Mouse (Mus musculus) adrenal gland, postnatal 25 days (tissue): ENCODE results near the gene Isg20. TPM values are rescaled to one million over a fixed set of nuclear protein-coding genes. Genes with fewer than 3 reads are reported as not detected.

ENCODE experiments used
- DNase-seq: peaks from one replicate; pipeline ENCODE4 v3.0.0; 2021; ENCODE audit warnings: mixed read lengths
- total RNA-seq: library from RNA; stranded (reverse); gene quantifications from 2 replicates; pipeline ENCODE4 v1.2.3, GENCODE M21; 2021

Isg20 gene
- total RNA-seq, 1 experiment from 2014 or later, result 4.9 TPM

- DNase-seq, result no peak
These were observed 9.9 kb upstream of the Isg20 start for GRCm38 (mm10) chr7:78903174-78903870.

- no peak for DNase-seq
These were observed 9.0 kb upstream of the Isg20 start for GRCm38 (mm10) chr7:78904175-78904574.

GRCm38 (mm10) chr7:78909026-78909425, 4.2 kb upstream of the Isg20 start:
- no peak for DNase-seq

- no peak for DNase-seq
These were observed 2.7 kb upstream of the Isg20 start for GRCm38 (mm10) chr7:78910336-78911098.

- no peak for DNase-seq
These were observed 2.0 kb upstream of the Isg20 start for GRCm38 (mm10) chr7:78911209-78911608.

GRCm38 (mm10) chr7:78912253-78912973, 811 bp upstream of the Isg20 start:
- no peak for DNase-seq

- DNase-seq, result peak; percentile 62
These were observed 673 bp downstream of the Isg20 start for GRCm38 (mm10) chr7:78913649-78914544.

- no peak for DNase-seq
These were observed 1.3 kb downstream of the Isg20 start for GRCm38 (mm10) chr7:78914545-78914845.

- DNase-seq, result no peak
These were observed 1.8 kb downstream of the Isg20 start for GRCm38 (mm10) chr7:78914896-78915510.

- no peak for DNase-seq
These were observed 5.5 kb downstream of the Isg20 start for GRCm38 (mm10) chr7:78918686-78919085.

- DNase-seq, result no peak
These were observed 9.3 kb downstream of the Isg20 start for GRCm38 (mm10) chr7:78922506-78922905.

- DNase-seq, result peak; percentile 69
These were observed 11.1 kb downstream of the Isg20 start for GRCm38 (mm10) chr7:78924300-78924699.

- DNase-seq, result no peak
These were observed 11.6 kb downstream of the Isg20 start for GRCm38 (mm10) chr7:78924796-78925195.

- DNase-seq, result no peak
These were observed 12.5 kb downstream of the Isg20 start for GRCm38 (mm10) chr7:78925680-78926079.

- no peak for DNase-seq
These were observed 12.9 kb downstream of the Isg20 start for GRCm38 (mm10) chr7:78926156-78926555.

GRCm38 (mm10) chr7:78927266-78927665, 14.0 kb downstream of the Isg20 start:
- no peak for DNase-seq

- DNase-seq, result no peak
These were observed 25.9 kb downstream of the Isg20 start for GRCm38 (mm10) chr7:78938957-78939602.

- no peak for DNase-seq
These were observed 27.7 kb downstream of the Isg20 start for GRCm38 (mm10) chr7:78940971-78941370.

GRCm38 (mm10) chr7:78942544-78942943, 29.3 kb downstream of the Isg20 start:
- DNase-seq, result no peak

GRCm38 (mm10) chr7:78953886-78954572, 40.8 kb downstream of the Isg20 start:
- DNase-seq, result no peak

GRCm38 (mm10) chr7:78954619-78955018, 41.4 kb downstream of the Isg20 start:
- DNase-seq, result no peak
